Mouse (Mus musculus) liver, embryonic 14.5 days (tissue): ENCODE measurements around the gene Sept11.

Experiments
- CTCF ChIP-seq: IDR thresholded peaks from 2 replicates; pipeline ENCODE4 v1.5.1; 2016; ENCODE audit warnings: antibody characterized with exemption, low read depth, control low read depth
- EP300 ChIP-seq: IDR thresholded peaks from 2 replicates; pipeline ENCODE4 v1.6.1; 2016; ENCODE audit warnings: antibody characterized with exemption, low read depth

- no peak for TF ChIP-seq CTCF
- TF ChIP-seq EP300, result no peak
These were observed 2.1 kb downstream of the Sept11 start for GRCm38 (mm10) chr5:93095301-93095700.
